Mouse (Mus musculus): ENCODE measurements around the gene Ikzf4. TPM values are rescaled to one million over a fixed set of nuclear protein-coding genes. Genes with fewer than 3 reads are reported as not detected.
A peak's percentile ranks its signal among the peaks of the same experiment; 100 is the strongest.

Gene Ikzf4
- polyA plus RNA-seq, 1 experiment from 2014 or later: 1.5 TPM

DNA sequence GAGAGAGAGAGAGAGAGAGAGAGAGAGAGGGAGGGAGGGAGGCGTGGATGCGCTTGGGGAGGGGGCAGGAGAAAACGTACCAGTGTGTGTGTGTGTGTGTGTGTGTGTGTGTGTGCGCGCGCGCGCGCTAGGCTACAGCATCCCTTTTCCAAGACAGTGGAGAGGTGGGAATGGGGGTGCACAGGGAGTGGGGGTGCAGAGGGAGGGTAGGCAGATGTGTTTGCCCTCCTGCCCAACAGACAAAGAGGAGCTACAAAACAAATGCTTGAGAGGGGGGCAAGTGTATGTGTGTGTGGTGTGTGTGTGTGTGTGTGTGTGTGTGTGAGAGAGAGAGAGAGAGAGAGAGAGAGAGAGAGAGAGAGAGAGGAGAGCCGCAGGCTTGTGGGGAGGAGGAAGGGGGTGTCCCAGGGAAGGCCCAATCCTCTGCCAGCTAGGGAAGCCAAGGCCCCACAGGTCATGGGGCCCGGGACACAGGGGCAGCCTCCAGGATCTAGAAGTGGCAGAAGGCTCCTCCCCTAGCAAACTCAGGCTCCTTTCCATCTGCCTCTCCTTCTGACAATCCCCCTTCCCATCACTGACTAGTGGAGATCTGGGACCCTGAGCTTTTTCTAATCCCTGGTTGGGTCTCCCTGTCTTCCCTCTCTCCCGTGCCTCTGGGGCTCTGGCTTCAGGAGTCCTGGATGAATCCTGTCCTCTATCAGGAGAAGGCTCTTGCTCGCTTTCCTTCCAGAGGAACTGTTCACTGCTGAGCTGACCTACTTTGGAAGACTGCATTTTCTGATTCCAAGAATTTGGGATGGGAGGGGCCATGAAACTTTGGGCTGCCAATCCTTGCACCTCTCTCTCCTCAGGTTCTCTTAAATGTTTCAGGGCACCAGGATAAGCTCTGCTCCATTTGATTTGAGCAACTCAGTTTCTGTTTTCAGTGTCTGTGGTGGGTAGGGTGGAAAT is 623 bp upstream of the Ikzf4 start:
- Histone ChIP-seq H3K4me1 (ENCODE audit: control insufficient read depth, insufficient read depth, low read length) (peaks cover 12% of the 10 kb centered on the region), H3K36me3 (ENCODE audit: control insufficient read depth, insufficient read depth) (no peaks in the 10 kb centered on the region), H3K27me3 (ENCODE audit: control insufficient read depth, insufficient read depth, low read length) (peaks cover 5% of the 10 kb centered on the region; the same call in 1 of the 2 replicates), H3K9ac (ENCODE audit: low read length) (peak overlapping the region; percentile 50; the same call in 1 of the 2 replicates), H3K27ac (ENCODE audit: low read length) (peak overlapping the region; percentile 46; the same call in 1 of the 2 replicates), H3K9me3 (replicated peaks; ENCODE audit: control insufficient read depth, low read length) (no peaks in the 10 kb centered on the region), H3K4me3 (ENCODE audit: low read length) (peak overlapping the region; percentile 58), H3K4me2 (ENCODE audit: low read depth, low read length) (peak overlapping the region; percentile 89)
- peak; percentile 63 for ATAC-seq (replicated peaks; ENCODE audit: extremely low read depth, insufficient read depth, low FRiP score)
- WGBS: 9% methylated on average over 10 of the region's 13 CpGs

DNA sequence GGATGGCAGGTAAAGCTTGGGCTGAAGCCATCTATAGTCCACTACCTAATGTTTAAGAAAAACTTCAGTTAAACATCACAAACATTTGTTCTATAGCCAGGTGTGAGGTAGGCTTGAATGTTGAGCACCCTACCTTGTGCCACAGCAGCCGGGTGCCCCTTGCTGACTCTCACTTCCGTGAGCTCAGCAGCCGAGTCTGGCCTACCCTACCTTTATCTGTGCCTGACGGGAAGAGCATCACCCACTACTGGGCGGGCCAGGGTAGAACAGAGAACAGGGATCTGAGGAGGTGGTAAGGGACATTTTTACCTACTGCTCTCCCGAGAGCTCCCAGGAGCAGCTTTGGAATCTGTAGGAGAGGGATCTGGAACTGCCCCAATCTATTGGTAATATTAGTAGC is 3.0 kb downstream of the Ikzf4 start:
- no peak overlapping the region for H3K4me2 ChIP-seq (ENCODE audit: low read depth, low read length)
- no peak overlapping the region for H3K9ac ChIP-seq (ENCODE audit: low read length)
- H3K4me3 ChIP-seq (ENCODE audit: low read length): no peak overlapping the region
- no peak overlapping the region for H3K27ac ChIP-seq (ENCODE audit: low read length)
- no peaks in the 10 kb centered on the region for H3K36me3 ChIP-seq (ENCODE audit: control insufficient read depth, insufficient read depth)
- no peaks in the 10 kb centered on the region for H3K9me3 ChIP-seq (replicated peaks; ENCODE audit: control insufficient read depth, low read length)
- H3K27me3 ChIP-seq (ENCODE audit: control insufficient read depth, insufficient read depth, low read length): peaks cover 5% of the 10 kb centered on the region; the same call in 1 of the 2 replicates
- H3K4me1 ChIP-seq (ENCODE audit: control insufficient read depth, insufficient read depth, low read length): peaks cover 12% of the 10 kb centered on the region
- no peak for ATAC-seq (replicated peaks; ENCODE audit: extremely low read depth, insufficient read depth, low FRiP score)
- 70% methylated on average over 6 of the region's 6 CpGs for WGBS

- H3K36me3 ChIP-seq (ENCODE audit: control insufficient read depth, insufficient read depth): no peaks in the 10 kb centered on the region
- H3K9me3 ChIP-seq (replicated peaks; ENCODE audit: control insufficient read depth, low read length): no peaks in the 10 kb centered on the region
- WGBS: 45% methylated on average over 7 of the region's 7 CpGs
- H3K9ac ChIP-seq (ENCODE audit: low read length): no peak overlapping the region
- peak overlapping the region; percentile 15 for H3K4me2 ChIP-seq (ENCODE audit: low read depth, low read length)
- peaks cover 14% of the 10 kb centered on the region for H3K4me1 ChIP-seq (ENCODE audit: control insufficient read depth, insufficient read depth, low read length)
- no peak overlapping the region for H3K27ac ChIP-seq (ENCODE audit: low read length)
- H3K27me3 ChIP-seq (ENCODE audit: control insufficient read depth, insufficient read depth, low read length): peaks cover 5% of the 10 kb centered on the region; the same call in 1 of the 2 replicates
- H3K4me3 ChIP-seq (ENCODE audit: low read length): no peak overlapping the region
- ATAC-seq (replicated peaks; ENCODE audit: extremely low read depth, insufficient read depth, low FRiP score): no peak
Measured at GRCm38 (mm10) chr10:128641871-128642270, 3.9 kb downstream of the Ikzf4 start.

DNA sequence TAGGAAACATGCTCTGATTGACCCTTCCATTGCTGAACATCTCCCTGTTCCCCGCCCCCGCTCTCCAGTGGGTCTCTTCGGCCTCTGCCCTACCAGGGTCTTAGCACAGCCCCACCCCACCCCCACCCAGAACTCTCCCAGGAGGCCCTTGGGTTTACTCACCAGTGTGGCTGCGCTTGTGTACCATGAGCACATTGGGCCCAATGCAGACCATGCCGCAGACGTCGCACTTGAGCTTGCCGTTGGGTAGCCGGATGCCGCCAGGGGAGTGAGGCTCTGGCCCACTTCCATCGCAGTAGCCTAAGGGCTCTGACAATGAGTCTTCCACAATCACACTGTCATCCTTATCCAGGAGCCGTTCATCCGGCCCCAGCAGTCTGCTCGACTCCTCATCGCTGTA is 4.9 kb downstream of the Ikzf4 start:
- no peak for ATAC-seq (replicated peaks; ENCODE audit: extremely low read depth, insufficient read depth, low FRiP score)
- H3K9me3 ChIP-seq (replicated peaks; ENCODE audit: control insufficient read depth, low read length): no peaks in the 10 kb centered on the region
- 93% methylated on average over 15 of the region's 15 CpGs for WGBS

DNA sequence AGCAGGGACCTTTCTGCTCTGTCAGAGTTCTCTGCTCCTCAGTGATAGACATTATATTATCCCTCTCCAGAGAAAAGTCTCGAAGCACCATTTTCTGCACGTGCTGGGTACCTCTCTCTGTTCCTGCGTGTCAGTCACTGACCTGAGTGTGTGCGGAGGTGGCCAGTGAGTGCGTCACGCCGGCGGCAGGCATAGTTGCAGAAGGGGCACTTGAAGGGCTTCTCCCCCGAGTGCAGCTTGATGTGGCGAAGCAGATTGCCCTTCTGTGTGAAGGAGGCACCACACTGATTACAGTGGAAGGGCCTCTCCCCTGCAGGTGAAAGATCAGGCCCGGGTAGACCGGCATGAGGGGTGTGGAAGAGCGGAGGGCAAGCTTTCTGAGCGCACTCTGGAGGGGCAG is 5.8 kb downstream of the Ikzf4 start:
- Histone ChIP-seq H3K9me3 (replicated peaks; ENCODE audit: control insufficient read depth, low read length) (no peaks in the 10 kb centered on the region), H3K9ac (ENCODE audit: low read length) (no peak overlapping the region), H3K4me3 (ENCODE audit: low read length) (no peak overlapping the region), H3K4me2 (ENCODE audit: low read depth, low read length) (no peak overlapping the region), H3K4me1 (ENCODE audit: control insufficient read depth, insufficient read depth, low read length) (peaks cover 8% of the 10 kb centered on the region), H3K36me3 (ENCODE audit: control insufficient read depth, insufficient read depth) (no peaks in the 10 kb centered on the region), H3K27me3 (ENCODE audit: control insufficient read depth, insufficient read depth, low read length) (peaks cover 5% of the 10 kb centered on the region; the same call in 1 of the 2 replicates), H3K27ac (ENCODE audit: low read length) (no peak overlapping the region)
- no peak for ATAC-seq (replicated peaks; ENCODE audit: extremely low read depth, insufficient read depth, low FRiP score)
- WGBS: 74% methylated on average over 14 of the region's 14 CpGs

More for the DNA sequence above, 4.9 kb downstream of the Ikzf4 start:
- Histone ChIP-seq H3K27ac (ENCODE audit: low read length) (no peak overlapping the region), H3K4me1 (ENCODE audit: control insufficient read depth, insufficient read depth, low read length) (peaks cover 8% of the 10 kb centered on the region), H3K9ac (ENCODE audit: low read length) (no peak overlapping the region), H3K27me3 (ENCODE audit: control insufficient read depth, insufficient read depth, low read length) (peaks cover 5% of the 10 kb centered on the region; the same call in 1 of the 2 replicates), H3K4me2 (ENCODE audit: low read depth, low read length) (no peak overlapping the region), H3K36me3 (ENCODE audit: control insufficient read depth, insufficient read depth) (no peaks in the 10 kb centered on the region), H3K4me3 (ENCODE audit: low read length) (no peak overlapping the region)

DNA sequence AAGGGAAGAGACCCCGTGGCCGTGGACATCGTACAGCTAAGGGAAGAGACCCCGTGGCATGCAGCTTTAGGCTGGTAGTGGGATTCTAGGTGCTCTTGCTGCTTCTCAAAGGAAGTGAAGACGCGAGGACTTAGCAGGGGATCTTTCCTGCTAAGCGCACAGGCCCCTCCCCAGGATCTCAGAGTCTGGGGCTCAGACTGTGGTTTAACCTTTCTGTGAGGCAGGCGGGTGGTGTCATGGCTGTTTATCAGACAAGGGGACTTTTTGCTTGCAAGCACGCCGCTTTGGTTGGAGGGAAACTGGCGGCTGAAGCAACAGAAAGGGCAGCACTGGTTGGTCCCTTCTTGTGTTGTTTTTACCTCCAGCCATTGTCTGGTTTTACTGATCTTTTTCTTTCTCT is 8.8 kb downstream of the Ikzf4 start:
- ATAC-seq (replicated peaks; ENCODE audit: extremely low read depth, insufficient read depth, low FRiP score): 0 out of 2 replicates have a peak, but pooled peaks have one; percentile 43
- Histone ChIP-seq H3K27me3 (ENCODE audit: control insufficient read depth, insufficient read depth, low read length) (no peaks in the 10 kb centered on the region), H3K9me3 (replicated peaks; ENCODE audit: control insufficient read depth, low read length) (no peaks in the 10 kb centered on the region), H3K9ac (ENCODE audit: low read length) (peak overlapping the region; percentile 44; the same call in 1 of the 2 replicates), H3K4me1 (ENCODE audit: control insufficient read depth, insufficient read depth, low read length) (peaks cover 4% of the 10 kb centered on the region), H3K27ac (ENCODE audit: low read length) (no peak overlapping the region), H3K4me3 (ENCODE audit: low read length) (no peak overlapping the region), H3K36me3 (ENCODE audit: control insufficient read depth, insufficient read depth) (no peaks in the 10 kb centered on the region), H3K4me2 (ENCODE audit: low read depth, low read length) (peak overlapping the region; percentile 17)
- WGBS: 18% methylated on average over 11 of the region's 11 CpGs

- Histone ChIP-seq H3K9ac (ENCODE audit: low read length) (no peak overlapping the region; the same call in 1 of the 2 replicates), H3K4me3 (ENCODE audit: low read length) (no peak overlapping the region), H3K27me3 (ENCODE audit: control insufficient read depth, insufficient read depth, low read length) (no peaks in the 10 kb centered on the region), H3K4me1 (ENCODE audit: control insufficient read depth, insufficient read depth, low read length) (0 out of 2 replicates have a peak, but pooled peaks cover 3% of the 10 kb centered on the region), H3K9me3 (replicated peaks; ENCODE audit: control insufficient read depth, low read length) (no peaks in the 10 kb centered on the region), H3K27ac (ENCODE audit: low read length) (no peak overlapping the region), H3K4me2 (ENCODE audit: low read depth, low read length) (peak overlapping the region; percentile 17), H3K36me3 (ENCODE audit: control insufficient read depth, insufficient read depth) (no peaks in the 10 kb centered on the region)
- 49% methylated on average over 6 of the region's 6 CpGs for WGBS
- ATAC-seq (replicated peaks; ENCODE audit: extremely low read depth, insufficient read depth, low FRiP score): 0 out of 2 replicates have a peak, but pooled peaks have one; percentile 24
Measured at GRCm38 (mm10) chr10:128636561-128636960, 9.2 kb downstream of the Ikzf4 start.

DNA sequence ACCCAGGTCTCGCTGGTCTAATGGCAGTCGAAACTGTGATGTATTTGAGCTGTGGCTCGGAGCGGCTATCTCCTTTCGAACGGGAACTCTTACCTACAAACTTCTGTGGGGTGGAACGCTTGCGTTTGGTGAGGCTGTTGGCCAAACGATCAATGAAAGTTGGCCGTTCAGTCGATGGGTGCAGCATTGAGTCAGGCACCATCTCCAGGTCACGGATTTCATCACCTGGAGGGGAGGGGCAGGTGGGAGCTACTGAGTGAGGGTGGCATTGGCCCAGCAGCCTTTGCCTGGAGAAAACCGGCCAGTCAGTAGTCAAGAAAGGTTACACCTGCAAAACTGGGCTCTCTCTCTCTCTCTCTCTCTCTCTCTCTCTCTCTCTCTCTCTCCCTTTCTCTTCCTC is 10.1 kb downstream of the Ikzf4 start:
- Histone ChIP-seq H3K36me3 (ENCODE audit: control insufficient read depth, insufficient read depth) (no peaks in the 10 kb centered on the region), H3K4me2 (ENCODE audit: low read depth, low read length) (no peak overlapping the region), H3K9ac (ENCODE audit: low read length) (no peak overlapping the region), H3K9me3 (replicated peaks; ENCODE audit: control insufficient read depth, low read length) (no peaks in the 10 kb centered on the region), H3K4me1 (ENCODE audit: control insufficient read depth, insufficient read depth, low read length) (0 out of 2 replicates have a peak, but pooled peaks cover 3% of the 10 kb centered on the region), H3K4me3 (ENCODE audit: low read length) (no peak overlapping the region), H3K27me3 (ENCODE audit: control insufficient read depth, insufficient read depth, low read length) (no peaks in the 10 kb centered on the region), H3K27ac (ENCODE audit: low read length) (no peak overlapping the region)
- 88% methylated on average over 13 of the region's 13 CpGs for WGBS
- no peak for ATAC-seq (replicated peaks; ENCODE audit: extremely low read depth, insufficient read depth, low FRiP score)

DNA sequence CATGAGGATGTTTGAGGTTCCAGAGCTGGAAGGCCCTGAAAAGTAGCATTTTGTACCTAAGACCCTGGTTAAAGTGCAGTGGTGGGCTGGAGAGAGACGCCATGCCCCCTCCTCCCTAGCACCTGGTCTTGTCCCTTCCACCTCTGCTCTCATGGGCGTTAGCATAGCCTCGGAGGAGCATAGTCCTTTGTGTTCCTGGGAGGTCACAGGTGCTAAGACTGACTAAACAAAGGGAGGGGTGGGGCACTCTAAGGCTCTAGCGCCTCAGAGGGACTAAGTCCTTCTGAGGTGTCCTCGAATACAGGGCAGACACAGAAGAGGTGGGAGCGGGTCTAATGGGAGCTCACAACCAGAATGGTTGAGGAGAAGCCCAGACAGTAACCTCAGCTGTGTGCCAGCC is 14.2 kb downstream of the Ikzf4 start:
- no peaks in the 10 kb centered on the region for H3K9me3 ChIP-seq (replicated peaks; ENCODE audit: control insufficient read depth, low read length)
- no peak overlapping the region for H3K9ac ChIP-seq (ENCODE audit: low read length)
- no peak for ATAC-seq (replicated peaks; ENCODE audit: extremely low read depth, insufficient read depth, low FRiP score)
- H3K27me3 ChIP-seq (ENCODE audit: control insufficient read depth, insufficient read depth, low read length): no peaks in the 10 kb centered on the region
- no peak overlapping the region for H3K27ac ChIP-seq (ENCODE audit: low read length)
- H3K4me3 ChIP-seq (ENCODE audit: low read length): no peak overlapping the region
- no peaks in the 10 kb centered on the region for H3K4me1 ChIP-seq (ENCODE audit: control insufficient read depth, insufficient read depth, low read length)
- H3K36me3 ChIP-seq (ENCODE audit: control insufficient read depth, insufficient read depth): no peaks in the 10 kb centered on the region
- H3K4me2 ChIP-seq (ENCODE audit: low read depth, low read length): no peak overlapping the region
- WGBS: 22% methylated on average over 6 of the region's 6 CpGs
